Mouse (Mus musculus) embryonic fibroblast, embryonic 13.5 days (primary cell): Measurements from ENCODE around the gene Jade2.

Source experiments
- CTCF ChIP-seq: IDR thresholded peaks from 2 replicates; pipeline ENCODE4 v1.5.1; 2011; ENCODE audit warnings: mild to moderate bottlenecking, control low read depth, low read length, moderate library complexity, borderline replicate concordance; ENCODE audit not compliant: insufficient read depth
- POLR2A ChIP-seq: IDR thresholded peaks from 2 replicates; pipeline ENCODE4 v1.6.1; 2011; ENCODE audit warnings: low read depth, mild to moderate bottlenecking, control low read depth, low read length, moderate library complexity

GRCm38 (mm10) chr11:51820861-51821260 lies 36.6 kb downstream of the Jade2 start:
- peak; percentile 80 for TF ChIP-seq CTCF
- TF ChIP-seq POLR2A = no peak
